Mouse (Mus musculus) liver, adult (tissue): ENCODE data around the gene Pakap.

ENCODE experiments used
- GATA4 ChIP-seq: IDR thresholded peaks from 2 replicates; pipeline ENCODE4 v1.6.1; 2014; ENCODE audit warnings: mild to moderate bottlenecking, low read length; ENCODE audit not compliant: insufficient replicate concordance

The Pakap gene

DNA sequence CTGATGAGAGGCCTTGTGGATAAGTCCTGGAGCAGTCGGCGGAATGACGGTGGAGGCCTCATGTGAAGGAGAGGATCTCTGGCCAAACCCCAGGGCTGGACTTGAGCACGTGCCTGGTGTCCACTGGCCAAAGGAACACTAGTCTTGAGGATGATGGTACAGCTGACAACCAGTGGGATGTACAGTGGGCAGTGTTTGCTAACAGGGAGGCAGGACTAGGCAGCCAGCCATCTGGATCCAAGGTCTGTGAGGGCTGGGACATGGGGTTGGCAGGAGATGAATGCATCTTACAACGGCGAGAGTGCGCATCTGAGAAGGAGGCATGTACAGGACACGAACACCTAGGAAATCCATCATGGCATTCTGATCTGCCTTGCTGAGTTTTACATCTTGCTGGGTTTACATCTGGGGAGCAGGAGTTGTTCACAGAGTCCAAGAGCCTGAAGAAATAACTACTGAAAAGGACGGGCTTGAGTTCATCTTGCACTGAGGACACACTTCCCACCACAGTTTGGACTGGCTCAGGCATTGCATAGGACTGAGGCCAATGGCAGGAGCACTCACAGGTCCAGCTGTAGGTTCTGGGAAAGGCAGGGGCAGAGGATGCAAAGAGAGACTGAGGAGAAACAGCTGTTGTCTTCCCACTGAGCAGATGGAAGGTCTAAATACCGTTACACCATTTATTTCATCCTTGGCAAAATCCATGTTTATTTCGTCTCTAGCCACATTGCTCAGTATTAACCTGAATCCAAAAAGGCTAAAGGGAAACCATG is 32.9 kb downstream of the Pakap start:
- TF ChIP-seq GATA4: no peak

GRCm38 (mm10) chr4:57601458-57601835 is 33.5 kb downstream of the Pakap start:
- TF ChIP-seq GATA4: no peak

GRCm38 (mm10) chr4:57601903-57602617 is 34.1 kb downstream of the Pakap start:
- TF ChIP-seq GATA4: no peak

DNA sequence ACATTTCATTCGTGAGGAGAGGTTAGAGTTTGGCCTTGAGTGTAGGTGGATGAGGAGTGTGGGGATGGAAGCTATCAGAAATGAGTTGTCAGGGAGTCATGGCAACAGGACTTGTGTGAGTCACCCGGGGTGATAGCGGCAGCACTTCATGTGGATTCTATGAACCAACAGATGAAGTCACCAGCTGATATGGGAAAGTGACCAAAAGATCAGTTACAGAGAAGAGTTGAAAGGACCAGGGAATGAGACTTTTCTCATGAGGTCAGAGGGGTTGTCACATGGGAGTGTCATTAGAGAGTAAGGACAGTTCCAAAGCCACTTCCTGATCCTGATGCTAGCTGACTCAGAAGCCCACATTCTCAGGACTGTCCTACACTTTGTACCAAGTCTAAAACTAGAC is 38.3 kb downstream of the Pakap start:
- no peak for TF ChIP-seq GATA4

DNA sequence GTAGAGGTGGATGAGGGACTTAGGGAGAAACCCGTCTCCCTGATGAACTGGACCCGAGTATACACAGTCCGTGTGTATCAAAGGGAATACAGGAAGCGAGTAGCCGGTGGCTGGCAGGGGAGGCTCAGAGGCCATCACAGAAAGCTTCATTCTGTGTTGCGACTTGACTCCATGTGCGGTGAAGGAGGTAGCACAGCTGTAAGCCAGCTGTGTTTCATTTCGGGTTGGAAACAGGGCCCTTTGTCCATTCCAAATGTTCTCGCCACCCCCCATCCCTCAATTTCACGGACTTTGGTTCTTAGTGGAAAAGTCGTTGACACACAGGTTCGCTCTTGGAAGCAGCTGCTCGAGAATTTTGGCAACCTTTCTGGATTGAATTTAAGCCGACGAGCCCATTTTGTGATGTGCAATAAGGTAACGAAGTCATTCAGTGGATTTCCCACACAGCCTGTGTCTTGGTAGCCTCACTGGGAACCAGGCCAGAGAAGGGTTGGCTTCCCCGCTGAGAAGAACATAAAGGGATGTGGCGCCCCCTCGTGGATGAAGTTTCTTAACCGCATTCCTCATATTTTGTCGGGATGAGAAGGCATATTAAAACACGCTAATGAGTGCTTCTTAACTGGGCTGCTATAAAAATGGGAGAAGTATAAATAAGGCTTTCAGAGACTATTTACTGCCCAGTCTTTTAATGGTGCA is 39.4 kb downstream of the Pakap start:
- no peak for TF ChIP-seq GATA4

- no peak for TF ChIP-seq GATA4
Measured at GRCm38 (mm10) chr4:57611303-57612077, 43.5 kb downstream of the Pakap start.

- no peak for TF ChIP-seq GATA4
Measured at GRCm38 (mm10) chr4:57612716-57613115, 44.7 kb downstream of the Pakap start.

- TF ChIP-seq GATA4: no peak
Measured at GRCm38 (mm10) chr4:57614686-57615085, 46.7 kb downstream of the Pakap start.

GRCm38 (mm10) chr4:57618743-57619142 is 50.8 kb downstream of the Pakap start:
- TF ChIP-seq GATA4: no peak

- TF ChIP-seq GATA4: no peak
Measured at GRCm38 (mm10) chr4:57622816-57623215, 54.8 kb downstream of the Pakap start.

DNA sequence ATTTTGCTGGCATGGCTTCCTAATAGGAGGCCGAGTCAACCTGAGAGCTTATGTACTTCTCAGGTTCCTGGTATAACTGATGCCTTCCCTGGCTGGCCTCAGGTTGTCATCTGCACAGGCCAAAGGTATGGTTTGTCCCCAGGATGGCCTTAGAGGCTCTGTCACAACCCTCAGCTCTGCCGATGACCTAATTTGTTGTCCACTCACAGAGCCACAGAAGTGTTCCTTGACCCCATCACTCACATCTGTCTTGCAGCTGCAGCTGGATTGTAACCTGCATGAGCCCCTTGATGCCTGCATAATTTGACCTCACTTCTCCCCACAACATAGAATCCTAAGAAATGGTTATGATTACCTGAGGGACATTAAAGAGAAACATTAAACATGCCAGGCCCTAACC is 56.8 kb downstream of the Pakap start:
- TF ChIP-seq GATA4: no peak

- TF ChIP-seq GATA4: no peak
Measured at GRCm38 (mm10) chr4:57625306-57625705, 57.3 kb downstream of the Pakap start.

- TF ChIP-seq GATA4: no peak
Measured at GRCm38 (mm10) chr4:57625756-57626155, 57.8 kb downstream of the Pakap start.

- no peak for TF ChIP-seq GATA4
Measured at GRCm38 (mm10) chr4:57626921-57627320, 58.9 kb downstream of the Pakap start.

GRCm38 (mm10) chr4:57632386-57632785 is 64.4 kb downstream of the Pakap start:
- TF ChIP-seq GATA4: no peak

- TF ChIP-seq GATA4: no peak
Measured at GRCm38 (mm10) chr4:57633052-57633451, 65.1 kb downstream of the Pakap start.

GRCm38 (mm10) chr4:57634956-57635355 is 67.0 kb downstream of the Pakap start:
- TF ChIP-seq GATA4: no peak
